Mouse (Mus musculus): ENCODE results near the gene Cul9. TPM values are rescaled to one million over a fixed set of nuclear protein-coding genes. Genes with fewer than 3 reads are reported as not detected.
A peak's percentile ranks its signal among the peaks of the same experiment; 100 is the strongest.

Cul9 gene
- total RNA-seq, 2 experiments from 2014 or later: 49.3 to 50.8 TPM

DNA sequence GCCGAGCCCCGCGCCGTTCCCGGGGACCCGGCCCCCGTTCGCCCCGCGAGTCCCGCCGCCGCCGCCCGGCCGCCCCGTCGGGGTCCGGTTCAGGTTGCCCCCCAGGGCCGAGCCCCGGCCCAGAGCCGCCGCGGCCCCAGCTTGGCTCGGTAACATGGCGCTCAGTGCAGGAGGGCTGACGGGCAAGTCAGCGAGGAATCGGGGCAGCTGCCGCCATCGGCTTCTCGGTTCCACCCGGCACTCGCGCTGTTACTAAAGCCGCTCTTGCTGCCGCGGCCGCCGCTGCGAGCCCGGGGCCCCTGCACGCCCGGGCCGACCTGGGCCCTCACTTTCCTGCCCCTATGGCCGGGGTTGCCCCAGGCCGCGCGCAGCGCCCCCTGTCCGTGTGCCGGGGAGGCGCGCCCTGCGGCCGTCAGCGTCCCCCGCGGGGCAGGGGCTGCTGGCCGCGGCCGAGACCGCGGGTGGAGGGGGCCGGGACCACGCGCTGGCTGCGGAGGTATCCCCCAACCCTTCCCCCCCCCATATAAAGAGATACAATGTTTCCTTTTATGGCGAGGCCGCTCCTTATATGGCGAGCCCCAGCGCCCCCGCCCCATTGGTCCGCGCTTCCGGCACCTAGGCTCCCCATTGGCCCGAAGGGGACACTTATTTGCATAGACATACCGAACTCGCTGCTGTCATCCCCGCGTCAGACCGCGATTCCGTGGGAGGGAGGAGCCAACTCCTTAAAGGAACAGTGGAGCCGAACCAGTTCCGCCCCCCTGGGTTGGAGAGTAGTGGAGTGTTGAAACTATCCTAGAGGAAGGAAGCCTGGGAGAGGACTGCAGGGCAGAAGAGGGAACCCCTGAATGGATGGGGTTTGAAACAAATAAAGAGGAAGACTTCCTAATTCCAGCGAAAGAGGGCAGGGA, 9.7 kb upstream of the Cul9 start, which contains the start of gene Srf:
Srf (minus strand) TSS at position 503 of the 911 bp plus-strand sequence.
- intact Hi-C loops (cut with DNase I): loop anchor here (5.0 kb wide), 2 partner anchors 41 to 71 kb away; partner anchors contain the start of gene Ptk7
- DNase-seq (ENCODE audit: low spot score in 2 of 2): peak; percentile 98

GRCm38 (mm10) chr17:46554977-46555672, 8.9 kb upstream of the Cul9 start:
- intact Hi-C loops (cut with DNase I): loop anchor here (5.0 kb wide), 2 partner anchors 42 to 72 kb away; partner anchors contain the start of gene Ptk7
- no peak for DNase-seq (ENCODE audit: low spot score in 2 of 2)

GRCm38 (mm10) chr17:46554646-46554976, 8.4 kb upstream of the Cul9 start:
- intact Hi-C loops (cut with DNase I): no loop called here

GRCm38 (mm10) chr17:46553926-46554325, 7.7 kb upstream of the Cul9 start:
- intact Hi-C loops (cut with DNase I): no loop called here
- no peak for DNase-seq (ENCODE audit: low spot score in 2 of 2)

More at GRCm38 (mm10) chr17:46554646-46554976, 8.4 kb upstream of the Cul9 start:
- DNase-seq (ENCODE audit: low spot score in 2 of 2): peak in 1 of 2 experiments; percentile 55

- intact Hi-C loops (cut with DNase I): no loop called here
- no peak for DNase-seq (ENCODE audit: low spot score in 2 of 2)
These were observed 7.3 kb upstream of the Cul9 start for GRCm38 (mm10) chr17:46553469-46553868.

- intact Hi-C loops (cut with DNase I): no loop called here
- DNase-seq (ENCODE audit: low spot score in 2 of 2): peak; percentile 88 to 97
These were observed 6.7 kb upstream of the Cul9 start for GRCm38 (mm10) chr17:46552841-46553423.

DNA sequence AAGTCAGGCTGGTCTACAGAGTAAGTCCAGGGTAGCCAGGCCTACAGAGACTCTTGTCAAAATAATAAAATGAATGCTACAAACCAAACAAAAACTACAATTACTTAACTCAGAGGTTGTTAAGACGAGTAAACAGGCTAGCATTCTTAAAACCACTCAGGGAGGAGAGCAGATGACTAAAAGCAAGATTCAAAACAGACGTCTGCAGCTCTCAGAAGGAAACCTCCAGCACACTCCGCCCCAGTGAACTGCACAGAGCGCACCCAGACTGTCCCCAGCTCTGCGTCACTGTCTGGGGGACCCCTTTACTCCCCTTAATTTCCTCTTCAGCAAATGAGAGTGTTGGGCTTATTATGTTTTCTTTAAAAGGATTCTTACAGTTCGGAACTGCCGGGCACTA, 6.0 kb upstream of the Cul9 start:
- intact Hi-C loops (cut with DNase I): no loop called here
- no peak for DNase-seq (ENCODE audit: low spot score in 2 of 2)

DNA sequence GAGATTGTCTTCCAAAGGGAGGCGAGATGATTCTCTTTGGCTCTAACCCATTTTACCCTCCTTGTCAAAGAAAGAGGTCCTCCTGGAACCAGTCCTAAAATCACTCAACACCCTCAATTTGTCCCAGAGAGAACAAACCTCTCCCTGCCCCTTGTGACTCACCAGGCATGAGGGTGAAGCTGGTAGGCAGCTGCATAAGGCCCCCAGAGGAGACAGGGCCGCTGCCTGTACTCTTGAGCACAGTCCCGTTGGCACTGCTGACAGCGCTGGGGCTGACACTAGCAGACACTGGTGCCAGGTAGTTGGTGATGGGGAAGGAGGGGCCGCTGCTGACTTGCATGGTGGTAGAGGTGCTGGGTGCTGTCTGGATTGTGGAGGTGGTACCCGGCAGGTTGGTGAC, 5.2 kb upstream of the Cul9 start:
- intact Hi-C loops (cut with DNase I): no loop called here
- no peak for DNase-seq (ENCODE audit: low spot score in 2 of 2)

DNA sequence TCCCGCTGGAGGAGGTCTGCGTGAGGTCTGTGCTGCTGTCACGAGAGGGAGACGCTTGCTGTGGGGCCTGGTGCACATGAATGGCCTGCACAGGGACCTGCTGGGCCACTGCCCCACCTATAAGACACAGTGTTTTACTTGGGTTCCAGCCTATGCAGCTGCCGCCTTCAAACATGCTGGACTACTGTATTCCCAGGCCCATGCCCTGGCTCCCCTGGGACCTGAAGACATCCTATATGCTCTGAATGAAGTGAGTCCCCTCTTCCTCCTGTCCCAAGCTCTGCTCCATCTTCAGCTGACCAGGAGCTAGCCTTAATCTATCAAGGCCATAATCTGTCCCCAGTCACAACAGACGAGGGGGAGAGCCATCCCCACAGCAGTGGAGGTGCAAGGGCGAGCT, 4.7 kb upstream of the Cul9 start:
- intact Hi-C loops (cut with DNase I): no loop called here
- no peak for DNase-seq (ENCODE audit: low spot score in 2 of 2)

DNA sequence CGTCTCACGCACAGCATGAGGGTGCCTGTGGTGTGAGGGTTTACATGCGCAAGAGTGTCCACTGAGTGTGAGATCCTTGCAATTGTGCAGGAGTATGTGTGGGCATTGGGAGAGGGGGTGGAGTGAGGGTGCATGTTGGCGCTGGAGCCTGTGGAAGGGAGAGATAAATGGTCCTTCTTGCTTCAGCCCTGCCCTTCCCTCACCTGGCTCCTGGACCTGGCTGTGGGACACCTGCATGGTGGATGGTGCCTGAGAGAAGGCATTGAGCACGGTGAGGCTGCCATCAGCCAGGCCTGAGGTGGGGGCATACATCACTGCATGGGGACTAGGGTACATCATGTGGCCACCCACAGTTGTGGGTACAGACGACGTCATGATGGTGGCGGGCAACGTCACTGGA, 3.5 kb upstream of the Cul9 start:
- intact Hi-C loops (cut with DNase I): loop anchor here (5.0 kb wide), 1 partner anchor 98 kb away; the partner anchor contains the start of genes Klc4 and Mrpl2
- DNase-seq (ENCODE audit: low spot score in 2 of 2): no peak

GRCm38 (mm10) chr17:46549193-46549592, 3.0 kb upstream of the Cul9 start:
- peak; percentile 54 to 59 for DNase-seq (ENCODE audit: low spot score in 2 of 2)
- intact Hi-C loops (cut with DNase I): loop anchor here (5.0 kb wide), 1 partner anchor 98 kb away; the partner anchor contains the start of genes Klc4 and Mrpl2

DNA sequence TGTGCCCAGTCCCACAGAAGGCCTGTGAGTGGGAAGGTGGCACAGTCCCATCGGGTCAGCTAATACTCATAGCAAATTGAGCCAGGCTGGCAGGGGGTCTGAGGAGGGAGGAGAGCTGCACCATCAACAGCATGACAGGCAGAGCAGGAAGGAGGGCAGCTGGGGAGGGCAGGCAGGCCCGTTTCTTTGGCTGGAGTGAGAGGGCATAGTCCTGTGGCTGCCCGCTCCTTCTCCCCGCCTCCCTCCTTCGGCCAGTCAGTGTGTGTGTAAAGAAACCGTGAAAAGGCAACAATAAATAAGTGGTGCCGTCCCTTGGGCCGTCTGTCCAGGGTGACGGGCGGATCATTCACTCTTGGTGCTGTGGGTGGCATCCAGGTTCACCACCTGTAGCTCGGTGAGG, 2.6 kb upstream of the Cul9 start:
- intact Hi-C loops (cut with DNase I): loop anchor here (5.0 kb wide), 1 partner anchor 99 kb away; the partner anchor contains the start of genes Klc4 and Mrpl2
- DNase-seq (ENCODE audit: low spot score in 2 of 2): no peak

DNA sequence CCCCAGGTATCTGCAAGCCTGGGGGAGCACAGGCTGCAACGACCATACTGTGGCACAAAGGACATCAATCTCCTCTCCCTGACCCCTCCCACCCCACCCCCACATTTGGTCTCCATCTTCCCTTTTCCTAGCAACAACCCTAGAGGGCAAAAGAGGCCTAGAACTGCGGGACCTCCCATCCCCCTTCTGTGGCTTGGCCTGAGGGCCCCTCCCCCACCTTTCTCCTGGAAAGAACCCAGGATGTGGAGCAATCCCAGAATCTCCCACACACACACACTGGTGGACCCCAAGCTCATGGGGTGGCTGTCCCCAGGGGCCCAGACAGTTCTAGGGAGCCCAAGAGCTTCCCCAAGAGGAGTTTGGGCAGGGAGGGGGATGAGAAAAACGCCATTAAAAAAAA, 1.7 kb upstream of the Cul9 start:
- no peak for DNase-seq (ENCODE audit: low spot score in 2 of 2)
- intact Hi-C loops (cut with DNase I): loop anchor here (5.0 kb wide), 1 partner anchor 99 kb away; the partner anchor contains the start of genes Klc4 and Mrpl2

DNA sequence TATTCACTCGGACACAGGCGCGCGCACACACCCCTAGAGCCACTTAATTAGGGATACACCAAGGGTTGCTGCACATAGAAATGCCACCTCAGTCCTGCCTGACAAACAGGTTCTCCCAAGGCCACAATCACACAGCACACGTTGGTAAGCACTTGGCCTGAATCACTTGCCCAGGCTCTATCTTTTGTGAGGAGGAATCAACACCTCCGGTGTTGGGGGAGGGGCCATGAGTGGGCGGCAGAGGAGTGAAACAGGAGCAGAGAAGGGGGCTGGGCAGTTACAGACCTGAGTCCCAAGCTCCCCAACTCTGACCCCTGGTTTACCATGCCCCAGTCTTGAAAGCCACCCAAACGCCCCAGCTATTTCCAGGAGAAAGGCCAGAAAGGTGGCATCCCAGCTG, 807 bp upstream of the Cul9 start:
- intact Hi-C loops (cut with DNase I): loop anchor here (5.0 kb wide), 1 partner anchor 100 kb away; the partner anchor contains the start of genes Klc4 and Mrpl2
- DNase-seq (ENCODE audit: low spot score in 2 of 2): no peak

DNA sequence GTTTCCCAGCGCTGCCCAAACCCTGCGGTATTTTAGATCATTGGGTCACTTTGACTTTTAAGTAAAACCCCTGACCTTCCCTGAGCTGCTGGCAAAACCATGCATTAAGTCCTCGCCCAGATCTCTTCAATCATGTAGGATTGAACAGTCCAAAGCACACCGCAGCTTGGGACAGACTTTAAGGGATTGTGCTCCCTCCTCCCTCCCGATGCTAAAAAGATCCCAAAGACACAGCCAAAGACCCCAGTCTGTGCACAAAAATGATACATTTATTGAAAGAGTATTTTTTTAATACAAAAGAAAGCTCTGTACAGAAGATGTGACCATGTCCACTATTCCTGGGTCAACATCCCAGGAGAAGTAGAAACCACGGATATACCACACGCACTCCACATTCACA, 403 bp upstream of the Cul9 start:
- DNase-seq (ENCODE audit: low spot score in 2 of 2): no peak
- intact Hi-C loops (cut with DNase I): loop anchor here (5.0 kb wide), 1 partner anchor 101 kb away; the partner anchor contains the start of genes Klc4 and Mrpl2

GRCm38 (mm10) chr17:46543661-46544060, 2.5 kb downstream of the Cul9 start:
- intact Hi-C loops (cut with DNase I): no loop called here
- peak in 1 of 2 experiments; percentile 37 for DNase-seq (ENCODE audit: low spot score in 2 of 2)

- DNase-seq (ENCODE audit: low spot score in 2 of 2): peak; percentile 69 to 75
- intact Hi-C loops (cut with DNase I): loop anchor here (5.0 kb wide), 1 partner anchor 112 kb away; no protein-coding TSS in a partner anchor
These were observed 20.4 kb downstream of the Cul9 start for GRCm38 (mm10) chr17:46525579-46526307.

GRCm38 (mm10) chr17:46525065-46525464, 21.1 kb downstream of the Cul9 start:
- intact Hi-C loops (cut with DNase I): loop anchor here (5.0 kb wide), 1 partner anchor 112 kb away; no protein-coding TSS in a partner anchor
- DNase-seq (ENCODE audit: low spot score in 2 of 2): no peak

All from left cerebral cortex, postnatal 14 days (tissue).